In the genomic region with DNA sequence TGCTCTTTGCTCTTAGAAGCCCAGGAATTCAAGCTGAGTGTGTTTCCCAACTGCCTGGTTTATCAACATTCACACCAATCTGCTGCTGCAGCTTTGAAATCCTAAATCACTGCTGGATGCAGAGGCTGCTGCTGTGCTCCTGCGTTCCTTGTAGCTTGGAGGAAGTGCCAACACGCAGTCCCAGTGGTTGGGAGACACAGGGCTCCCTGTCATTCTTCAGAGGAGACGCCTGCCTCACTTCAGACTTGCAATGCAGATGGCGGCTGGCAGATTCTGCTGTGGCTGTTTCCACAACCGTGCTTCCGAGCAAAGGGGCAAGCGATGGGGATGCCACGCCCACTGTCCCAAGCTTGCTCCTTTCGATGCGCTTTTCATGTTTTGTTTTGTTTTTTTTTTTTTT, we compare ENCODE assay signal across 9 mouse cellular contexts.
DNase-seq lines count a peak whose midpoint lies in the region; ATAC-seq and TF ChIP-seq lines count a peak whose summit lies in the region.
"Had no signal": no experiment of that assay in that cellular context is flagged by ENCODE, and none has a peak within 500 bp of the region (broad histone marks: within the 10 kb centered on the region; RNA-seq: fewer than 3 reads in every experiment).

No protein-coding gene starts in this region.

- no peak for DNase-seq in layer of hippocampus, adult 2 months (ENCODE audit: low spot score in 2 of 2)
- DNase-seq in layer of hippocampus, adult 9-11 months: no peak
- no peak for DNase-seq in embryonic facial prominence, embryonic 10.5 days (ENCODE audit: low spot score)
- peak; percentile 64 for DNase-seq in forebrain, postnatal 0 days
- peak; percentile 58 for DNase-seq in midbrain, embryonic 14.5 days
- no peak for DNase-seq in embryo, embryonic 9.5 days (ENCODE audit: extremely low spot score)
- DNase-seq in layer of hippocampus, postnatal 14 days (ENCODE audit: low spot score in 2 of 2): no peak
- DNase-seq in frontal cortex, adult 2 months (ENCODE audit: extremely low spot score in 1 of 2, low spot score in 1 of 2): no peak

- H3K36me3 ChIP-seq in embryonic facial prominence, embryonic 10.5 days (replicated peaks): no peaks in the 10 kb centered on the region
- no peaks in the 10 kb centered on the region for H3K36me3 ChIP-seq in forebrain, postnatal 0 days (ENCODE audit: insufficient read depth)
- H3K36me3 ChIP-seq in midbrain, embryonic 14.5 days (ENCODE audit: control insufficient read depth, insufficient read depth, low read length): no peaks in the 10 kb centered on the region

- H3K9ac ChIP-seq in forebrain, postnatal 0 days: peak overlapping the region; percentile 28; the same call in 1 of the 2 replicates
- H3K9ac ChIP-seq in midbrain, embryonic 14.5 days (replicated peaks; ENCODE audit: low read length): peak overlapping the region; percentile 18; the same call in 1 of the 2 replicates

- H3K4me1 ChIP-seq in embryonic facial prominence, embryonic 10.5 days: peaks cover 43% of the 10 kb centered on the region
- H3K4me1 ChIP-seq in forebrain, postnatal 0 days (ENCODE audit: insufficient read depth): peaks cover 56% of the 10 kb centered on the region
- H3K4me1 ChIP-seq in midbrain, embryonic 14.5 days (ENCODE audit: control insufficient read depth, insufficient read depth, low read length): peaks cover 64% of the 10 kb centered on the region

- H3K27ac ChIP-seq in layer of hippocampus, adult 2 months: peak overlapping the region; percentile 58
- H3K27ac ChIP-seq in embryonic facial prominence, embryonic 10.5 days (replicated peaks): peak overlapping the region; percentile 2; the same call in 1 of the 2 replicates
- peak overlapping the region; percentile 79 for H3K27ac ChIP-seq in forebrain, postnatal 0 days (ENCODE audit: low read depth, low read length)
- peak overlapping the region; percentile 75 for H3K27ac ChIP-seq in midbrain, embryonic 14.5 days (replicated peaks; ENCODE audit: low read depth, low read length)
- H3K27ac ChIP-seq: kidney, postnatal 0 days had no signal

- no peak overlapping the region; the same call in 1 of the 2 replicates for H3K4me3 ChIP-seq in layer of hippocampus, adult 2 months
- no peak overlapping the region for H3K4me3 ChIP-seq in embryonic facial prominence, embryonic 10.5 days
- no peak overlapping the region for H3K4me3 ChIP-seq in forebrain, postnatal 0 days (ENCODE audit: low read depth, low read length)
- no peak overlapping the region for H3K4me3 ChIP-seq in midbrain, embryonic 14.5 days (replicated peaks; ENCODE audit: low read depth, low read length)

- no peaks in the 10 kb centered on the region for H3K27me3 ChIP-seq in embryonic facial prominence, embryonic 10.5 days (replicated peaks; ENCODE audit: low read depth, poor library complexity, severe bottlenecking)
- no peaks in the 10 kb centered on the region for H3K27me3 ChIP-seq in forebrain, postnatal 0 days (ENCODE audit: insufficient read depth, low read length)
- H3K27me3 ChIP-seq in midbrain, embryonic 14.5 days (ENCODE audit: control insufficient read depth, insufficient read depth, low read length): no peaks in the 10 kb centered on the region

- no peak for TF ChIP-seq CTCF in layer of hippocampus, adult 2 months (conservative IDR thresholded peaks at IDR 0.05)
- no peak for TF ChIP-seq CTCF in forebrain, postnatal 0 days (IDR thresholded peaks at IDR 0.05; ENCODE audit: low read depth)

- H3K4me2 ChIP-seq in forebrain, postnatal 0 days (ENCODE audit: low read depth): no peak overlapping the region
- no peak overlapping the region for H3K4me2 ChIP-seq in midbrain, embryonic 14.5 days (ENCODE audit: low read length)

- 64% methylated on average over 10 of the region's 10 CpGs for WGBS in embryonic facial prominence, embryonic 10.5 days
- 29% methylated on average over 10 of the region's 10 CpGs for WGBS in forebrain, postnatal 0 days
- WGBS in midbrain, embryonic 14.5 days: 55% methylated on average over 10 of the region's 10 CpGs

- H3K9me3 ChIP-seq in embryonic facial prominence, embryonic 10.5 days: no peaks in the 10 kb centered on the region
- H3K9me3 ChIP-seq in forebrain, postnatal 0 days (ENCODE audit: low read length): no peaks in the 10 kb centered on the region
- no peaks in the 10 kb centered on the region for H3K9me3 ChIP-seq in midbrain, embryonic 14.5 days (ENCODE audit: control insufficient read depth, low read length)

- peak; percentile 54; the same call in 1 of the 2 replicates for ATAC-seq in forebrain, postnatal 0 days
- no peak for ATAC-seq in midbrain, embryonic 14.5 days (ENCODE audit: low FRiP score, low TSS enrichment)

Comparison
In these comparisons a context has a peak if more than half of its experiments do, and no peak if none do; other contexts are left out.
1. DNase-seq: peak in forebrain, postnatal 0 days (single experiment) and midbrain, embryonic 14.5 days (single experiment); none in layer of hippocampus, adult 2 months (0 of 2), layer of hippocampus, adult 9-11 months (single experiment), embryonic facial prominence, embryonic 10.5 days (single experiment), embryo, embryonic 9.5 days (single experiment), layer of hippocampus, postnatal 14 days (0 of 2) and frontal cortex, adult 2 months (0 of 2).
2. H3K27ac ChIP-seq: peak in every context shown above with its lines; median percentile 79 in forebrain, postnatal 0 days; 75 in midbrain, embryonic 14.5 days; 58 in layer of hippocampus, adult 2 months; 2 in embryonic facial prominence, embryonic 10.5 days.